Mouse (Mus musculus) B cell, adult 2 months (primary cell): ENCODE measurements around the gene Cdhr3.

Experiments used
- DNase-seq, 2 experiments: peaks; one replicate each; pipeline ENCODE4 v3.0.0; 2022

The Cdhr3 gene

DNA sequence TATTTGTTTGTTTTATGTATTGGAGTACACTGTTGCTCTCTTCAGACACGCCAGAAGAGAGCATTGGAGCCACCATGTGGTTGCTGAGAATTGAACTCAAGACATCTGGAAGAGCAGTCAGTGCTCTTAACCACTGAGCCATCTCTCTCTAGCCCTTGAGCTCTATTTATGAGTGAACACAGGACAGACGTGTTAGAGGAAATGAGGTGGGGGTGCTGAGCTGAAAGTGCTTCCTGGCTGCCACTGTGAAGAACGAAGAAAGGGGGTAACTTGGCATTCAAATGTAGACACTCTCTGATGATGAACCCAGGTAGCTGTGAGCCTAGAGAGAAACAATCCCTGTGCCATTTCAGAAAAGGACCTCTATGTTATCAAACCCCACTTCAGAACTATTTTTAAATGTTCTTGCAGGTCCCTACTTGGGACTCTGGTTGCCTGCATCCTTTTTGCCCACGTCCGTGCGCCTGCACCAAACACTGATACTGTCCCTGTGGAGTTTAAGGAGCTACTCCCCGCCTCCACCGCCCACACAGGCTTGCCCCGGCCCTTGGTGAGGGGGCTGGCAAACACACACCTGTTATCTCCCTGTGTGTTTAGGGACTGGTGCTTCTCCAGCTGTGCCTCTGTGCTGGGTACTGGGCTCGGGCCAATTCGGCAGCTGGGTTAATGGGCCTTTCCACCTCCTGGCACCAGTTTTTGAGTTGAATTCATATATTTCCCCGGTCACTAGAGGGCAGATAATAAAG lies 58.2 kb downstream of the Cdhr3 start:
- DNase-seq: no peak

GRCm38 (mm10) chr12:33033221-33033620 lies 59.5 kb downstream of the Cdhr3 start:
- DNase-seq: no peak

- DNase-seq: no peak
Measured at GRCm38 (mm10) chr12:33030589-33030988, 62.1 kb downstream of the Cdhr3 start.

DNA sequence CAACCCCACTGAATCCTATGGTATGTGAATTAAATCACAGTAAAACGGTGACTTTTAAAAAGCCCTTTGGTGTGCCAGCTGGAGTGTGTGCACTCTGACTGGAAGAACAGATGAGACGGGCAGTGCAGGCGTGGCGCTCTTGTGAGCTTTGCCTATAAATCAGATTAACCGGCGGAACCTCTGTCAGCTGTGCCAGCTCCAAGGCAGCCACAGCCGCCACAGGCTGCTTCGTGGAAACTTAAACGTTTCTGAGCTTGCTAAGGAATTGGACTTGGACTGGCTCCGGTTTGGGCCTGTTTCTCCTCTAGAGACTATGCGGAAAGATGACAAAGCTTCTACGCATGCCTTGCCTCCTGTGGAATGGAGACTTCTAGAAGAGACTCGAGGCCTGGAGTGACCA lies 62.6 kb downstream of the Cdhr3 start:
- no peak for DNase-seq

DNA sequence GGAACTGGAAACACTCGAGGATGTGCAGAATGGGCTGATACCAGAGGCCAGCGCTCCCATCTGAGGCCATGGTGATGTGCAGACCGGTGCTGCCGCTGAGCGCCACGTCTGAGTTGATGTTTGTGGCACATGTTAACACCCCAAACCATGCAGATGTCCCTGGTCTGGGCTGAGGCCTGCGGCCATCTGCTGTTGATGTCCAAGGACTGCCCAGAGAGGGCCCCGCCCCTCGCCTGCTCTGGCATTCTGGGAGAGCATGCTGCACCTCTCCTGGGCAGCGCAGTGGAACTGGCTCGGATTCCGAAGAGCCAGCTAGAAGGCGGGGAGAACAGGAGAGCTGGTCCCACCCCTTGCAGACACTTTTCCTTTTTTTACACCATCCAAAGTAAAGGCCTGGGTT lies 64.0 kb downstream of the Cdhr3 start:
- no peak for DNase-seq

- DNase-seq: no peak
Measured at GRCm38 (mm10) chr12:33028109-33028691, 64.5 kb downstream of the Cdhr3 start.

- DNase-seq: peak; percentile 82 to 83
Measured at GRCm38 (mm10) chr12:33027093-33027492, 65.6 kb downstream of the Cdhr3 start.

GRCm38 (mm10) chr12:33024524-33024923 lies 68.2 kb downstream of the Cdhr3 start:
- no peak for DNase-seq

DNA sequence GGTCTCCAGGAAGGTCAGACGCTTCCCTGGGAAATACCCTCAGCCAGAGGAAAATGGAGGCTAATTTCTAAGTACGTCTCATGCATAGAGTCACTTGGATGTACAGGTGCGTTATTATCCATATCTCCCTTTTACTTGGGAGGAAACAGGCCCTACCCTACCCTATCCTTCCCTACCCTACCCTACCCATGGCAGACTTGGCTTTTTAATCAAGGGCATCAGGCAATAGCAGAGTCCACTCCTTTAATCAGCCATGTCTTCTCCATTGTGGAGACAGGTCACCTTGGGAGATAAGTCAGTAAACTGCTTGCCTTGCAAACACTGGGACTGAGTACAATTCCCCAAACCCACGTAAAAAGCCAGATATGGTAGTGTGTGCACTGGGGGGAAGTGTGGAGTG lies 70.9 kb downstream of the Cdhr3 start:
- no peak for DNase-seq

- DNase-seq: no peak
Measured at GRCm38 (mm10) chr12:33021140-33021539, 71.5 kb downstream of the Cdhr3 start.

- no peak for DNase-seq
Measured at GRCm38 (mm10) chr12:33020011-33020410, 72.7 kb downstream of the Cdhr3 start.

DNA sequence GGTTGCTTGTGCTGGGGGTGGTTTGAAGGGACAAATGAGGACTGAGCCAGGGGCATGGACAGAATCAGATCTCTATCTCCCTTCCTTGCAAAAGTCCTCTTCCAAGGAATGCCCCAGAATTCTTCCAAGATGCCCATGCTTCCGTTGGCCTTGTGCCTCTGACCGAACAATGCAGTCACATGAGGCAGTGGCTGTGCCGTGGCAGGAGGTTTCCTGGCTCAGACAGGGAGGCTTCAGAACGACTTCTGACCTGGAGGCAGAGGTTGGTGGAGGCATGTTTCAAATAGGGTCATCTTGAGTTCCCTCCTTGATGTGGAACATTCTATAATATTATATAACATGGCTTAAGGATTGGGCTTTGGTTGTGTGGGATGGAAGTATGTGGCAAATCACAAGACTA lies 74.1 kb downstream of the Cdhr3 start:
- no peak for DNase-seq

DNA sequence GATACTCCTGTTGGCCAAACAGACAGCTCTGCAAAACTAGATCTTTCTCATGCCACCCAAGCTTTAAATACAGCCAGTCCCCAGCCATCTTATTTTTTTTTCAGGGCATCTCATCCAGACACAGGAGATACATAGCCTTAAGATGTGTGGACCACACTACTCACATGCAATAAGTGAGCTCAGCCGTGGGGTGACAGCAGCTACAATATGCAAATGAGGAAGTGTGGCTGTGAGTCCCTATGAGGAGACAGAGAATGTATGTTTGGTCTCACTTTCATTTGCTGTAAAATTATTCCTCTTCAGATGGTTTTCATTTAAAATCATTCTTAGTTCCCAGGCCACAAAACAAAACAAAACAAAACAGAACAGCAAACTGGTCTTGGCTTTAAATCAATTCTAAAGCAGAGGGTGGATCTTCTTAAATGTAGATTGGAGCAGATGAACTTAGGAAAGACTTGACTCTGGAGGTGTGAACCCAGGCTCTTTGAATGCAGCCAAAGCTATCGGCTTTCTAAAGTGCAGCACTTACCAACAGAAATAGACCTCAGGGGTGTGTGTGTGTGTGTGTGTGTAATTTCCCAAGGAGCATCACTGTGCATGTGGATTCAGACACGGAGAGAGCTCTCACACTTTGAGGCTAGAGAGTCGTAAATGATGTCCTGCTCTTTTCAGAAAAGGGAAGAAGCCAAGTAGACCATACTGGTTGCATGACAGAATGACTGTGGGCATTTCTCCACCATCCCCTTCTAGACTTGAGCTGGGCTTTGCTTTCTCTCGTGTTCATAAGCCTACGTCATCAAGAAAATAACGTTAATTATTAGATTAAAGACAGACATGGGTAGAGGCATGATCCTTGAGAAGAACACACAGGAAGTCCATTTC lies 75.6 kb downstream of the Cdhr3 start:
- DNase-seq: peak; percentile 48 to 55

GRCm38 (mm10) chr12:33015103-33015502 lies 77.6 kb downstream of the Cdhr3 start:
- no peak for DNase-seq

- no peak for DNase-seq
Measured at GRCm38 (mm10) chr12:33014050-33014796, 78.5 kb downstream of the Cdhr3 start.

DNA sequence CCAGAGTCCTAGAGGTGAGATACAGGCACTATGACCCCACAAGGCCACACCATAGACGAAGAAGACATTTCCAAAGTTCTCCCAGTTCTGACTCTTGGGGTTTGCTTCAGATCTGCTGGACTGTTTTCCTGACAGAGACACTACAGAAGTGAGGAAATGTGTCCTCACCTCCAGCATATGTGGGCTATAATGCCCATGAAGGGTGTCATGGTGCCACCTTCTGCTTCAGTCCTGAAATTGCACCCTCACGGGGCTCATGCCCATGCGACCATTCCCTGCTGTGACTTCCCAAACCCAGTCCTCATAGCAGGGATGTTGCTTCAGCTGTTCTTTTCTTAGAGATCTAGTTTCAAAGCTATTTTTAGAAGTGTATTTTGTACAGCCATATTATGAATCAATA lies 82.6 kb downstream of the Cdhr3 start:
- DNase-seq: peak; percentile 76 to 80

DNA sequence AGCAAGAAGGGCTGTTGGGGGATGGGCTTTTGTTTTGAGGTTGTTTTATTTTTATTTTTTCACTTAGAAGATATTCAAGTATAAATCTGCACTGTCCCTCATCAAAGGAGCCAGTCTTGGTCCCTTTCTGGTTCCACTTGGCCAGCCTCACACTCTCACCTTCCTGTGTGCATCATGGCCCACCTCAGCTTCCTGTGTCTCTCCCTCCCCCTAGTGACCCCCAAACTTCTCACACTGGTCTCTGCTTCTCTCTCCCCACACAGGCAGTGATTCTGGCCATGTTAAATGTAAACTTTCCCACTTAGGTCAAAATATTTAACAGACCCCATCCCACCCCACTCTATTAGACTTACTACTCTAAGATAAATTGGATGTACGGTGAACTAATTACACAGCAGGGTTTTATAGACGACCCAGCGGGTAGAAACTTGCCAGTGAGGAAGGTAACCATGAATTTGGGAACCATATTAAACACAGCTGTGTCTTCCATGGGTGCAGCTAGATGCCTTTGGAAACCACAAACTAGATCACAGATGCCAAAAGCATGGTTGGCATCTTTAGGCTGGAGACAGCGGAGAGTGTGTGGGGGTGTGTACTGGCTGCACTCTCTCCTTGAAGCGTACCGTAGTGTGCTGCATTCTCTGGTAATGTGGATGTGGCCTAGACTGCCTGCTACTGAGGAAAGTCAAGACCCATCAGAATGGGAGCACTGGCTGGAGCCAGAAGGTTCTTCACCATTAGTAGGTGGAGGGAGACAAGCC lies 83.3 kb downstream of the Cdhr3 start:
- DNase-seq: no peak

DNA sequence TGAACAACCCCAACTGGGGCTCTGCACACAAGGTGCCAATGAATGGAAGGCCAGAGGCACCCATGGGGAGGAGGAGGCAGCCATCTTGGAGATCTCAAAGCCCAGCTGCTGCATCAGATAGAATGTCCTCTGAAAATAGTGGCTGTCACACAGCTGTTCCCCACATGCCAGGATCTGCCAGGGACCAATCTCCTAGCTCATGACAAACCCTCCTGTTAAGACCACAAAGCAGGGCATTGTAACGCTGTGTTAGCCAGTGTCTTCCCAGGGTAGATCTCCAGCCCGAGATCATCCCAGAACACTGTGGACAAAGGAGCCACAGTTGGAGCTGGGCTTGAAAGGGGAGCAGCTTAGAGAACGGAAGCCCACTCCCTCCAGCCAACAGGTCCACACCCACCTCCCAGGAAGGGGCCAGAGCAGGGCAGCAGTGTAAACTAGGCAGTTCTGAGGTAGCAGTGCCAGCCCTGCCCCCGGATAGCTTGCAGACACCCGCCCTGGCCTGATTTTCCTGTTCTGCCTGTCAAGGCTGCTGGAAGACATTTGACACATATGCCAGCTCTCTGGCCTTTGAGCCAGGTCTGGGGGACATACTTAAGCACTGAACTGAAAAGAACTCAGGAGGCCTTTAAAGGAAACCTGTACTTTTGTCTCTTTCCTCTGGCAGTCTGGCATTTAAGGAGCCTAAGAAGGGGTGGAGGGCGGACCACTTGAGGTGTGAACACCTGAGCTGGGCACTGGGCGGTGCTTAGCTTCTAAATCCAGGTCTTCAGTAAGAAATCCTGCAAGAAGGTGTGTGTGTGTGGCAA lies 84.2 kb downstream of the Cdhr3 start:
- no peak for DNase-seq

DNA sequence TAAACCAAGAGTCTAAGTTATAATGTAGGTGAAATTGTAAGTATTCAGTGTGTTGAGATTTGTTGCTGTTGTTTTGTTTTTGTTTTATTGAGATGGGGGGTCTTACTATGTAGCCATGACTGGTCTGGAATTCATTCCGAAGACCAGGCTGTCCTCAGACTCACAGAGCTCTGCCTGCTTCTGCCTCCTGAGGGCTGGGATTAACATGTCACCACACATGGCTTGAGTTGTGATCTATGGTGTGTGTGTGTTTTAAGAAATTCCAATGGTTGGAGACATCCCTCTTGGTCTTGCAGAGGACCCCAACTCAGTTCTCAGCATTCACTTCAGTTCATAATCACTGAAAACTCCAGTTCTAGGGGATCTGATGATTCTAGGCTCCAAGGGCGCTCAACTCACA lies 85.5 kb downstream of the Cdhr3 start:
- no peak for DNase-seq

GRCm38 (mm10) chr12:33005858-33006257 lies 86.8 kb downstream of the Cdhr3 start:
- no peak for DNase-seq

DNA sequence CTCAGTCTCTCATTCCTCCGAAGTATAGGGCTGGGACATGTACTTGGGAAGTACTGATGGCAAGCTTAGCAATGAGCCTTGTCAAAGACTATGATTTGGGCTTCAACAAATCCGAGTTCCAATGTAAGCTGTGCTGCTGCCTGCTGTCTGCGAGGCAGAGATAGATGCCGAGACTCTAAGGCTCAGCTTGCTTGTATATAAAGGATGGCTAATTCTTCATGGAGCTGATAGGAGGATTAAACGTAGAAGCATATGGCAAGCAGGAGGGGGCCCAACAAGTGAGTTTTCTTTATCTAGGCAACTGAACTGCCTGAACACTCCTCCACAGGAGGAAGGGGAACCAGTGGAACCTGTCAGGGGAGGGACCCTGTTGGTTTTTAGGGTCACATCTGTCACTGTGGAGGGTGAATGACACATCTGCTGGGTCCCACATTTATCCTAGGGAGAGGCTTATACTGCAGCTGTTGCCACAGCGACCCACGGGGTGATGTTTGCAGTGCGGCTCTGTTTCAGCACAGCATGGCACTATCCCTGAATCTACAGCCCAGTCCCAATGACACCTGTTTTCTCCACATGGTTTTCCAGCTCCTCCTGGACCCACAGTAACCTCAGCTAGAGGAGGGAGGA lies 89.2 kb downstream of the Cdhr3 start:
- DNase-seq: no peak
